Mouse (Mus musculus) adrenal gland, adult (tissue): ENCODE data around the gene Larp1b.
"Not testable (repeated sequence)": the region's sequence is repeated elsewhere in the genome, so short reads cannot be mapped to it uniquely, and the experiment has no call there.

Source experiments
- DNase-seq, 2 experiments: peaks; one replicate each; pipeline ENCODE4 v3.0.0; 2022 to 2023; ENCODE audit warnings: low spot score in 1 of 2; ENCODE audit not compliant: inconsistent age in 2 of 2

The Larp1b gene

GRCm38 (mm10) chr3:40949170-40949902, at the start of gene Larp1b:
Larp1b (plus strand) TSS chr3:40949828.
- DNase-seq, result peak; percentile 100

- not testable (repeated sequence) for DNase-seq
These were observed 47.2 kb upstream of the Larp1b start, which contains the start of gene 1700034I23Rik for GRCm38 (mm10) chr3:40902443-40902842. 1700034I23Rik (minus strand) TSS chr3:40902543.

DNA sequence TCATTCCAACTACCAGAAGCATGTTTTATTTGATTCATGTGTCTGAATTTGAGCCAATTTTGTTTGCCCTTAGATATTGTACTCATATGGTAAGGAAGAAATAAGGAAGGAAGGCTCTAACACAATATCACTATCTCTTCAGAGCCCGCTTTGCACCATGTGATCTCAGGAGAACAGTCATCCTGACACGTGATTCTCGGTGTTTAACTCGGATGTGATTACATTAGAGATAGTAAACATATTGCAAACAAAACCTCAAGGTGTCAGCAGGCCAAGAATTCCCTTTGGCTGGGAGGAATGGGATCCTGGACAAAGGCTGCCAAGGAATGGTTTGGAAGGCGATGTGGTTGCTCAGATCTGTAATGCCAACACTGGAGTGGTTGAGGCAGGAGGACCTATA, 11.4 kb upstream of the Larp1b start:
- DNase-seq, result no peak

GRCm38 (mm10) chr3:40938592-40938991, 11.0 kb upstream of the Larp1b start:
- no peak for DNase-seq

DNA sequence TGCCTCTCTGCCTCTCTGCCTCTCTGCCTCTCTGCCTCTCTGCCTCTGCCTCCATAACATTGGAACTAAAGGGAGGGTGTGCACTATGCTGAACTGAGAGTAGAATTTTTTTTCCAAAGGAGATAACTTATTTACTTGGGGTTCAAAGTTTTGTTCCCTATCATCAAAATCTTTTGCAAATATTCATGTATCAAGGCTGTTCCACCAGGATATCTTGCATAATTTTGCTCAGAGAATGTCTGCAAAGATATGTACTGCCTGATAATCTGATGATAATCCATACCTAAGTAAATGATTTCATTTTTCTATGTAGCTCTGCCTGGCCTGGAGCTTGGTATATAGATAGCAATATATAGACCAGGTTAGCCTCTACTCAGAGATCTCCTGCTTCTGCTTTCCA, 10.6 kb upstream of the Larp1b start:
- DNase-seq, result no peak

GRCm38 (mm10) chr3:40949903-40950600, 424 bp downstream of the Larp1b start:
- peak; percentile 74 to 88 for DNase-seq

- peak; percentile 73 to 93 for DNase-seq
These were observed 1.1 kb downstream of the Larp1b start for GRCm38 (mm10) chr3:40950601-40951201.

DNA sequence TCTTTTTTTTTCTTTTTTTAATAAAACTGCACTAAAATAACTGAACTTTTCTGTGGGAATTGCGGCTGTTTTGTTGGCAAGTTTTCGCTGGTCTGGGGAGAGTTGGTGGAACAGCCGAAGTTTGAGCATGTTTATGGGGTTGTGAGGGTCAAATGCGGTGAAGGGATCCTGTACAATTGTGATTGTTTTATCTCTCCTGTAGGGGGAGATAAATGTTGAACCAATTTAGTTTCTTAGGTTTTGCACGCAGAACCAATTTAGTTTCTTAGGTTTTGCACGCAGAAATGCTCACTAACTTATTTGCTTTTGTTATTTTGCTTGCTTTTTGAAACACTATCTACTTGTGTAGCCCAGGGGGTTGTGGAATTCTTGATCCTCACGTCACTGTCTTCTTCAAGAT, 1.7 kb downstream of the Larp1b start:
- DNase-seq, result peak; percentile 11 to 70

DNA sequence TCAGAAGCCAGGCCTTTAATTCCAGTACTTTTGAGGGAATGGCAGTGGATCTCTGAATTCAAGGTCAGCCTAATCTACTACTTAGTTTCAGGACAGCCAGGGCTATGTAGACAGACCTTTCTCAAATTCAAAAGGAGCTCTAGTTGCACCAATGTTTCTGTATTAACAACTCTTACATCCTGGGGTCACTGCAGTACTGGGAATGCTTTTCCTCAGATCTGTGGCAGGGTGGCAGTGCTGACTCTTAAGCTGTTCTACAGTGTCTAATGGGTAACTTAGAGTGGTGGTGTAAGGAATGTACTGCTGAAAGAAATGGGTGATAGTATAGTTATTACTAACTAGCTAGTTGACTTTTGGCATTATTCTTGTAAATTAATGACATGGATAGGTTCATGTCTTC, 3.0 kb downstream of the Larp1b start:
- DNase-seq, result peak; percentile 11 to 43

GRCm38 (mm10) chr3:40954792-40955191, 5.2 kb downstream of the Larp1b start:
- DNase-seq, result no peak

GRCm38 (mm10) chr3:40958831-40959230, 9.2 kb downstream of the Larp1b start:
- no peak for DNase-seq

DNA sequence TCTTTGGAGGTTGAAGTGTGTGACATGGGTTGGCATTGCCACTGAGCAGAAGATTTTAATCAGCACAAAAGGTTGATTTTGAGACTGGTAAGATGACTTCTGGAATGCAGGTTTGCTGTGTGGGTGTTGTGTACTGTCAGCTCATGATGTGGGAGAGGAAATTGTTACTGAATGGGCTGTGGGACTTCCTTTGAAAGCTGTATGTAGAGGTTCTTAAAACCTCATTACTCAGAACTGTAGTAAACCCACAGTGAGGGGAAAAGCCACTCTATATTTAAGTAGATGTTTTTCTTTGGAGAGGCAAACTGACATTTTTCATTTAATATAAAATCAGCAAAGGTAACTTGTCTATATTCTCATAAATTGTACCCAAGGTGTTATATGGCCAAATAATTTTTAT, 31.1 kb downstream of the Larp1b start:
- DNase-seq, result no peak

DNA sequence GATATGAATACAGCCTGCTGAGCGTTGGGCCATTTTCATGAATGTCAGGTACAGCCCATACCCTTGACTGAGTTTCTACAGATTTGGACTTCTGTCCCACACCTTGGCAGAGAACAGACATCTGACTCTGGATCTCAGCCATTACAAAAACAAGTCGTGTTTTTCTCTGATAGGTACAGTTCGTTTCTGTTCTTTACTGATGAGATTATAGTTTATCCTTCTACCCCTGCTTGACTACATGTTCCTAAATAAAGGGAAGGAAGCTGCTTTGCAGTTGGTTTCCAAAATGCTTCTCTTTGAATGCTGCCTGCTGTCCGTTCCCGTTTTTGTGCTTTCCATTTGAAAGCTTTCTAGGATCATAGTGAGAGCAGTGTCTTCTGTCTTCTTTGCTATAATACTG, 37.9 kb downstream of the Larp1b start:
- no peak for DNase-seq

GRCm38 (mm10) chr3:40988722-40989121, 39.1 kb downstream of the Larp1b start:
- DNase-seq, result peak; percentile 3 to 31

DNA sequence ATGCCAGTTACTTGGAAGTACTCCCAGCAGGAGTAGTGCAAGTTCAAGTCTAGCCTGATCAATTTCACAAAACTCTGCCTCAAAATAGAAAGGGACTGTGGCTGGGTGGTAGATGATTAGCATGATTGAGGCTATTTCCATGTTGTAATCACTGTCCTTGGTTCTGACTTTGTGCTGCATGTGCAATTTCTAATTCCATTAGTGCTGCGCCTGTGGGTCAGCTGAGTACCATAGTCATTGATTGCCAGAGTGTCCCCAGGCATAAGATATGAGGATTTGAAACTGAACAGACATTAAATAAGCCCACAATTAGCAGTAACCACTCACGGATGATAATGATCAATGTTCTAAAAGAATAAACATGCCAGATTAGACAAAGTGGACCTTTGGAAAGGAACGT, 41.9 kb downstream of the Larp1b start:
- DNase-seq, result peak; percentile 15 to 54

DNA sequence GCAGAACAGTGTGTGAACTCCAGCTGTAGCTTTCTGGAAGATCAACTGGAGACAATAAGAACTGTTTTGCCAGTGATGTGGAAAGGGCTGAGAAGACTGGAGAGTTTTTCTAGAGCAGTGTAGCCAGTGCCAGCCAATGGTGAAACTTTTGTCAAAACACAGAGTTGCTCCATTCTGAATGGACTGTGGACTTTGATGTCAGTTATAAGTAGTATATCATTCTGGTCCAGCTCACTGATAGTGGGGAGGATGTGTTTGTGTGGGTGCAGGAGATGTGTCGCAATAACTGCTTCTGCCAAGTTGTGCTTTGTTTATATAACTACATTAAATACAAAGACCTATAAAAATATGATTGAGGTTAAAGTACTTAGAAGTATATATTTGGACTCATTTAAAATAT, 45.5 kb downstream of the Larp1b start:
- peak in 1 of 2 experiments; percentile 36 for DNase-seq

GRCm38 (mm10) chr3:41009315-41009714, 59.7 kb downstream of the Larp1b start:
- DNase-seq, result no peak

- DNase-seq, result no peak
These were observed 60.4 kb downstream of the Larp1b start for GRCm38 (mm10) chr3:41009990-41010389.

- no peak for DNase-seq
These were observed 61.1 kb downstream of the Larp1b start for GRCm38 (mm10) chr3:41010701-41011100.

GRCm38 (mm10) chr3:41012451-41012850, 62.8 kb downstream of the Larp1b start:
- DNase-seq, result no peak

DNA sequence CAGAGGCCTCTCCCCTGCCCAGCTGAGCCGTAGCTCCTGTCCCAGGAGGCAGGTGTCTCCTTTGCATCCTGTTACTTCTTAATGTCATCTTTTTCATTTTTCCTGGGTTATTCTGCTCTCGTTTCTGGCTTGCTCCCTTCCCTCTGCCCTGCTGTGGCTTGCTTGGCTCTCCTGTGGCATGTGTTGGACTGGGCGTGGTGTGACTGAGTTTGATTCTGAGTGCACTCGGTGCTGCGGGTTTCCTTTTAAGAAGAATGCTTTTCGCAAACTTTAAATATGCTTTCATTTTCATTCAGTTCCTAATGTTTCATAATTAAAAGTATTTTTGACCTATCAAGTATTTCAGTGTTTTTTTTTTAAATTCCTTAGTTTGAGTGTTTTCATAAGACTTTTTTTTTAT, 65.3 kb downstream of the Larp1b start:
- no peak for DNase-seq

DNA sequence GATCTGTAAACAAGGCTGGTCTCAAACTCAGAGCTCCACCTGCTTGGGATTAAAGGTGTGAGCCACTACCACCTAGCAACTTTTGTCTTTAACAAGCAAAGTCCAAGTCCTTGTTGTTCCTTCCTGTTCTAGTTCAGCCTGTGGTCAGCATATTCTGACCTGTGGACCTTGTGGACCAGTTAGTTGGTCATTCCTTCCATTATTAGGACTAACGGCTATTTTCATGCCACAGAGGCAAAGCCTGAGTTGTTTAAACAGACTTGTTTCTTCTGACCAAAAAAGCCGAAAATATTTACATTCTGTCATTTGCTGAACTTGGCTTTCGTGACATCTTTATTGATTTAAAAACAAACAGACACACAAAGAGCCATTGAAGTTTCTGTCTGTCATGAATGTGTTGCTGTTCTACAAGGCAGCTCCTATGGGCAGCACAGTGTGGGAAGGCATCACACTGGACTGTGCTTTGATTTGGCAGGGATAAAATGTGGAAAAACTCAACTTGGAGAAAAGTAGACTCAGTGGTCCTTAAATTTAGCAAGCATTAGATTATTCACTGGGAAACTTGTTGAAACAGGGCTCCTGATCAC, 68.5 kb downstream of the Larp1b start:
- no peak for DNase-seq
